Mouse (Mus musculus): Measurements from ENCODE around the gene Xrra1. TPM values are rescaled to one million over a fixed set of nuclear protein-coding genes. Genes with fewer than 3 reads are reported as not detected.

Xrra1 gene
- polyA plus RNA-seq (2015; fragmentation: Illumina TruSeq; extraction: RNeasy Lipid Tissue Mini Kit (QIAGEN cat#74804); ENCODE audit: insufficient read depth, low replicate concordance) = not detected

DNA sequence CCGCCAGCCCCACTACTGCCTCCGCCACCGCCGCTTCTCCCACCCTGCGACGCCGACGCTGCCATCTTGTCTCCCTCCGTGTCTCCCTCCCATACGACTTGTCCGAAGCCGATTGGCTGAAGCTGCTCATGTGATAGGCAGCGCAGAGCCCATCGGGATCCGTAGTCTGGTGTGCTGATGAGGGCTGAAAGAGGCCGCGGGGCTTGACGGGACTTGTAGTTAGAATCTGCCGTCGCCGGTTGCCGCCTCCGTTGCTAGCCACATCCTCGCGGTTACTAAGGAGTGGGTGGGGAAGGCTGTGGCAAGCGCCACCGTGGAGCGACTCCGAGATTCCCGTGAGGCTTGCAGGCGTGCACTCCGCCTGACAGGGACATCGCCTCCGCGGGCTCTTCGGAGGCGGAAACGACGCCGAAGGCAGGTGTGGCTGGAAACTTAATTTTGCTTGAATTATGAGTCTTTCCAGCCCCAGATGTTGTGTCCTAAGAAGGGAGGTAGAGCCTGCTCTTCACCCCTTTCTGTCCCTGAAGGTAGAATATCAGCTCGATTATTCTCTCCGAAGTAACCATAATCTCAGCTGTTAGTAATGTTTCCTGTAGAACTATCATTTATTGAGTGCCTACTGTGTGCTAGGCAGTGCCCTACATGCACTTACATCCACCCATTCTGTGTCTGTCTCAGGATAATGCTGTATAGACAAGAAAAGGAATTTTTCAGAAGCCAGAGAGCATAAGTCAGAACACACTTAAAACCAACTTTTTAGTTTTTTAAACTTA is at the start of gene Xrra1:
TSS of gene Xrra1 (plus strand) at position 304 of the 773 bp plus-strand sequence.

GRCm38 (mm10) chr7:99828083-99828570 is 30.8 kb upstream of the Xrra1 start, which contains the start of gene Neu3:
TSS of gene Neu3 (minus strand) at chr7:99828417.

DNA sequence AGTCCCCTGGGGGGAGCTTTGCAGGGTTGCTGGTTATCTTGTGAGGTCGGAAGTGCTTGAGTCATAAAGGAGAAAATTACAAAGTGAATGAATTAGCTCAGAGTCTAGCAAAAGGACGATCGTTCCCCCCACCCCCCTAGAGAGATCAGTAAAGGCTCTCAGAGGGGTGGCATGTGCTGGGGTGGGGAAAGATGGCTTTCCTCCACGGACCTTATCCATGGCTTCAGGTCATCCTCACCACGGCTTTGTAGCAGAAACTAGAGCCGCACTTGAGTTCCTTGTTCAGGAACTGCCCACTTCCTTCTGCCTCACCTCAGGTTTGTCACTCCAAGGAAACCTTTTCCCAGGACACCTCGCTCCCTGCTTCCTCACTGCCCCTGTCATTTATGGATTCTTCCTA is 4.4 kb downstream of the Xrra1 start, which contains the start of gene Spcs2:
TSS of gene Spcs2 (minus strand) at position 101 of the 400 bp plus-strand sequence.

Other genes starting within 250 kb of the Xrra1 start
- gene Tpbgl, start 232.0 kb upstream of the Xrra1 start, polyA plus RNA-seq (2015; fragmentation: Illumina TruSeq; extraction: RNeasy Lipid Tissue Mini Kit (QIAGEN cat#74804); ENCODE audit: insufficient read depth, low replicate concordance) = 2.7 TPM
- 36.6 TPM for gene Slco2b1, start 147.8 kb upstream of the Xrra1 start, polyA plus RNA-seq (2015; fragmentation: Illumina TruSeq; extraction: RNeasy Lipid Tissue Mini Kit (QIAGEN cat#74804); ENCODE audit: insufficient read depth, low replicate concordance)
- not detected for gene Olfr520, start 128.8 kb upstream of the Xrra1 start, polyA plus RNA-seq (2015; fragmentation: Illumina TruSeq; extraction: RNeasy Lipid Tissue Mini Kit (QIAGEN cat#74804); ENCODE audit: insufficient read depth, low replicate concordance)
- gene Olfr521, start 95.6 kb upstream of the Xrra1 start, polyA plus RNA-seq (2015; fragmentation: Illumina TruSeq; extraction: RNeasy Lipid Tissue Mini Kit (QIAGEN cat#74804); ENCODE audit: insufficient read depth, low replicate concordance) = not detected
- gene Neu3, start 30.7 kb upstream of the Xrra1 start, polyA plus RNA-seq (2015; fragmentation: Illumina TruSeq; extraction: RNeasy Lipid Tissue Mini Kit (QIAGEN cat#74804); ENCODE audit: insufficient read depth, low replicate concordance) = 5.7 TPM
- 219 TPM for gene Spcs2, start 4.3 kb downstream of the Xrra1 start, polyA plus RNA-seq (2015; fragmentation: Illumina TruSeq; extraction: RNeasy Lipid Tissue Mini Kit (QIAGEN cat#74804); ENCODE audit: insufficient read depth, low replicate concordance)
- 20.7 TPM for gene Rnf169, start 121.3 kb downstream of the Xrra1 start, polyA plus RNA-seq (2015; fragmentation: Illumina TruSeq; extraction: RNeasy Lipid Tissue Mini Kit (QIAGEN cat#74804); ENCODE audit: insufficient read depth, low replicate concordance)
- gene Chrdl2, start 147.1 kb downstream of the Xrra1 start, polyA plus RNA-seq (2015; fragmentation: Illumina TruSeq; extraction: RNeasy Lipid Tissue Mini Kit (QIAGEN cat#74804); ENCODE audit: insufficient read depth, low replicate concordance) = not detected